Mouse (Mus musculus): Measurements from ENCODE around the gene Rhbdl3. TPM values are rescaled to one million over a fixed set of nuclear protein-coding genes. Genes with fewer than 3 reads are reported as not detected.

The Rhbdl3 gene
- total RNA-seq, 4 experiments from 2014 or later = 2.8 to 8.4 (median 4.6) TPM

GRCm38 (mm10) chr11:80384461-80384860, 83.7 kb downstream of the Rhbdl3 start:
- no peak for DNase-seq (ENCODE audit: low spot score in 2 of 2)

DNA sequence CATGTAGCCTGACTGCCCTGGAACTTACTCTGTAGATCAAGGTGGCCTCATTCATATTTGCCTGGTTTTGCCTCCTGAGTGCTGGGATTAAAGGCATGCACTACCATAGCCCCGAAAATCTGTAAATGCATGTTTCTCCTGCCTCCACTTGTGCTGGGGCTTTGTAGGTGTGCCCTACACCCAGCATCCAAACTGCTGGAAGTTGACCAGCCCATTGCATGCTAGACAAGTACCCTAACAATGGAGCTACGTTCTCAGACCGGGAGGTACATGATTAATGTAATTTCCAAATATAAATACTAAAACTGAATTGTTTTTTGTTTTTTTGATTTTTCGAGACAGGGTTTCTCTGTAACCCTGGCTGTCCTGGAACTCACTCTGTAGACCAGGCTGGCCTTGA, 84.3 kb downstream of the Rhbdl3 start:
- DNase-seq (ENCODE audit: low spot score in 2 of 2) = no peak

DNA sequence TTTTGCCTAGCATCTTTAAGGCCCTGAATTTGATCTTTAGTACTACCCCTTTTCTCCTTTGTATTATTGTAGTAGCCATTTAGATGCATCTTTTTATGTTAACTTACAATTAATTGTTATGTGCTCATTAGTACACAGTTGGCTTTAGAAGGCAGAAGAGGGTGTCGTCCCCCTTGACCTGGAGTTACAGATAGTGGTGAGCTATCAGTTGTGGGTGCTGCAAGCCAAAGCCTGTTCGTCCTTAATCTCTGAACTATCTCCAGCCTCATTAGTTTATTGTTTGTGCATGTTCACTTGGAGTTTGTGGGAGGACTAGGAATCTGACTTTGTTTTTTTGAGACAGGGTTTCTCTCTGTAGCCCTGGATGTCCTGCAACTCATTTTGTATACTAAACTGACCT, 86.1 kb downstream of the Rhbdl3 start:
- no peak for DNase-seq (ENCODE audit: low spot score in 2 of 2)

DNA sequence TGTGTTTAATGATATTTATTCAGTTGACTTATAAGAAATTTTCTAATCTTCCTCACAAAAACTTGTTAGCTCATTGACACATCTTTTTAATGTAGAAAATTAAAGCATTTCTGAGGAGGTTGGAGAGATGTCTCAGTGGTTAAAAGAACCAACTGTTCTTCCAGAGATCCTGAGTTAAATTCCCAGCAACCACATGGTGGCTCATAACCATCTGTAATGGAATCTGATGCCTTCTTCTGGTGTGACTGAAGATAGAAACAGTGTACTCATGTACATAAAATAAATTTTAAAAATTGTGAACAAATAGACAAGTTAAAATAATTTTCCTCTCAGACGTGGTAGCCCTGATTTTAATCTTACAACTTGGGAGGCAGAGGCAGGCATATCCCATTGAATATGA, 89.2 kb downstream of the Rhbdl3 start:
- no peak for DNase-seq (ENCODE audit: low spot score in 2 of 2)

DNA sequence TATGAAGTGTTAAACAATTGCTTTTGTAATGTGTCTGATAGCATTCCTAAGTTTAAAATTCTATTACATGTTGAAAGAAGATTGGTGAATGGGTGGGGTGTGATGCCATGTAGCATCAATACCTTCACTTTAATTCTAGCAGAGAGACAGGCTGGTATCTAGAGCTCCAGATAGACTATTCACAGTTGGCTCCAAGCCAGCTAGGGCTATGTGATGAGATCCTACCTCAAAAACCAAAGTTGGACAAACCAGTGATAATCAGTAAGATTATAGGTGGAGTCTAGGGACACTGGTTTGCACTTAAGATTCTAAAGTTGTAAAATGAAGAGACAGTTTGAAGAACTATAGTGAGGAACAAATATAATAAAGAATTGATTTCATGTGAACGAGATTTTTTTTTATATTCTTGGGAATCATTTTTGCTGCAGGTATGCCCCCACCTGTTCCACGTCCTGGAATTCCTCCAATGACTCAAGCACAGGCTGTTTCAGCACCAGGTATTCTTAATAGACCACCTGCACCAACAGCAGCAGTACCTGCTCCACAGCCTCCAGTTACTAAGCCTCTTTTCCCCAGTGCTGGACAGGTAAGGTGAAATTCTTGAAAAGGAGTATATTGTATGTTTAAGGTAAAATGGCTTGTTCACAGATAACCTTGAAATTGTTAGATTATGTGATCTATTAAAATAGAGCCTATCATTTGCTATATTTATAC, 90.9 kb downstream of the Rhbdl3 start:
- no peak for DNase-seq (ENCODE audit: low spot score in 2 of 2)

GRCm38 (mm10) chr11:80395930-80396329, 95.2 kb downstream of the Rhbdl3 start:
- DNase-seq (ENCODE audit: low spot score in 2 of 2) = no peak

GRCm38 (mm10) chr11:80396617-80397016, 95.9 kb downstream of the Rhbdl3 start:
- DNase-seq (ENCODE audit: low spot score in 2 of 2) = no peak

Other genes starting within 250 kb of the Rhbdl3 start
- 1 to 10 TPM; 3.7 to 4.2 (median 4.1) TPM for gene Crlf3, start 219.9 kb upstream of the Rhbdl3 start, total RNA-seq (2022)
- gene Atad5, start 211.5 kb upstream of the Rhbdl3 start, total RNA-seq (2022) = under 1 TPM; 0.51 to 0.73 (median 0.71) TPM
- 10 to 100 TPM; 19.0 to 22.1 (median 20.5) TPM for gene Tefm, start 158.7 kb upstream of the Rhbdl3 start, total RNA-seq (2022)
- gene Adap2, start 146.8 kb upstream of the Rhbdl3 start, total RNA-seq (2022) = 1 to 10 TPM; 1.2 to 3.9 (median 2.6) TPM
- 1 to 10 TPM; 1.6 to 2.8 (median 2.4) TPM for gene Rnf135, start 117.1 kb upstream of the Rhbdl3 start, total RNA-seq (2022)
- 10 to 100 TPM; 39.0 to 41.8 (median 40.8) TPM for gene Rhot1, start 91.9 kb upstream of the Rhbdl3 start, total RNA-seq (2022)
- gene 5730455P16Rik, start 77.1 kb downstream of the Rhbdl3 start, total RNA-seq (2022) = 10 to 100 TPM; 37.6 to 46.1 (median 42.1) TPM
- gene Zfp207, start 82.4 kb downstream of the Rhbdl3 start, total RNA-seq (2022) = 10 to 100 TPM; 44.1 to 54.0 (median 49.2) TPM
- 100 to 1,000 TPM; 141 to 162 (median 148) TPM for gene Psmd11, start 127.7 kb downstream of the Rhbdl3 start, total RNA-seq (2022)
- under 1 TPM; 0.20 to 0.43 (median 0.29) TPM for gene Cdk5r1, start 176.1 kb downstream of the Rhbdl3 start, total RNA-seq (2022)

All from gastrocnemius, adult 8-10 months (tissue).